Mouse (Mus musculus) bone marrow macrophage, adult 2 months (primary cell): ENCODE data around the gene Rnf151.

ENCODE experiments used
- CTCF ChIP-seq: IDR thresholded peaks from 2 replicates; pipeline ENCODE4 v1.5.1; 2012; ENCODE audit warnings: low read depth, mild to moderate bottlenecking, low read length, moderate library complexity
- POLR2A ChIP-seq: IDR thresholded peaks from 2 replicates; pipeline ENCODE4 v1.6.1; 2012; ENCODE audit warnings: mild to moderate bottlenecking, low read depth, low read length, borderline replicate concordance

DNA sequence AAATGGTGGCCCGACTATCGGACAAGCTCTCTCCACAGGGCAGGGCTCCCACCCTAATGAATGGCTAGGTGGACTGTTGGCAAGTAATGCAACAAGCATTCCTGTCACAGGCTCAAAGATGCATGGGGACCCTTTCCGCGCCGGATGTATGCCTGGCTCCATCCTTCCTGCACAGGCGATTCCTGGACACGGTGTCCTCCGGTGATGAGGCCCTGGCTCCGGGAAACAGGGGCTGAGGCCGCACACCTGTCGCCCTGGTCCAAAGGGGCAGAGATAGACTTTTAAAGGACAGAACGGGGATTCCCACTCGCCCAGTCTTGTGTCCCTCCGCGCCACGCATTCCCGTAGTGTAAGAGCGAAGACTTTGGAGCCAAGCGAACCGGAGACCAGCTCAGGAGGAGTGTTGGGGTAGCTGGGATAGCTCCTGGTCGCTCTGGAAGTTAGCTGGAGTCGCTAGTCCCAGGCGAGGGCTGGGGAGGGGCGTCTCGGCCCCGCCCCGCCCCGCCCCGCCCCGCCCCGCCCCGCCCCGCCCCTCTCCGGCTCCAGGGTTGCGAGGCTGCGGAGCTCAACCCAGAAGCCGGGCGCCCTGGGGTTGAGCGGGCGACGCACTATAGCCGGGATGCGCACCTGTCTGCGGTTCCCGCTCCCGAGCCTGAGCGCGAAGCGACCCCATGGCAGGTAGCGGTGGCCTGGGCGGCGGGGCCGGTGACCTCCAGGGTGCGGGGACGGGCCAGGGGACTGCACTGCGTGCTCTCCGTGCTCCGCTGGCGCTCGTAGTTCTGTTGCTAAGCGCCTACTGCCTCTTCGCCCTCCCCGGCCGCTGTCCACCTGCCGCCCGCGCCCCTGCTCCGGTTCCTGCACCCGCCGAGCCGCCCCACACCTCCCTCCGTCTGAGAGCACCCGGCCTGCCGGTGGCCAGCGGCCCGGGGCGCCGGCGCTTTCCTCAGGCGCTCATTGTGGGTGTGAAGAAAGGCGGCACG lies 34.8 kb upstream of the Rnf151 start, which contains the start of gene Hs3st6:
- TF ChIP-seq CTCF (no peak), POLR2A (no peak)
